Mouse (Mus musculus): Measurements from ENCODE around the gene Pigo.

GRCm38 (mm10) chr4:43039609-43040008 lies 14.0 kb upstream of the Pigo start:
- no peak for TF ChIP-seq CTCF (IDR thresholded peaks at IDR 0.05)
- no peak for TF ChIP-seq EP300 (IDR thresholded peaks at IDR 0.05)

All from lung, postnatal 0 days (tissue).